Mouse (Mus musculus) embryo, embryonic 9.5 days (tissue): ENCODE results near the gene Wfdc5.

Experiments used
- DNase-seq: peaks from one replicate; pipeline ENCODE4 v3.0.0-alpha.2; 2017; ENCODE audit errors: extremely low spot score

The Wfdc5 gene

GRCm38 (mm10) chr2:164174649-164175395, 7.7 kb downstream of the Wfdc5 start:
- no peak for DNase-seq

DNA sequence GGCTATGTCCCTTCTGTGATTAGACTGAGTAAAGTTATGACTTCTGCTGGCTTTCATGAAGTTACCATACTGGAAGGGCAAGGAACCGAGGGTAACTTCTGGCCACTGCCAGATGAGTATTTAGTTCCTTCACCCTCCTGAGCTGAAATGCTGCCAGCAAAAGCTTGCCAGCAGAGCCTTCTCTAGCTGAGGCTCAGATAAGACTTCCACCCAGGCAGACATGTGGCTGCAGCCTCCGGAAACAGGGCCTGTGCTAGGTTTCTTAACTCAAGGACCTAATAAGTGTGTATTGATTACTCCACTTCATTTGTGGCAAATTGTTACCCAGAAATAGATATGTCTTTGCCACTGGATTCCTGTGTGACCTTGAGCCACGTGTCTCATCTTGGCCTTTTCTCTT, 9.1 kb downstream of the Wfdc5 start:
- no peak for DNase-seq

DNA sequence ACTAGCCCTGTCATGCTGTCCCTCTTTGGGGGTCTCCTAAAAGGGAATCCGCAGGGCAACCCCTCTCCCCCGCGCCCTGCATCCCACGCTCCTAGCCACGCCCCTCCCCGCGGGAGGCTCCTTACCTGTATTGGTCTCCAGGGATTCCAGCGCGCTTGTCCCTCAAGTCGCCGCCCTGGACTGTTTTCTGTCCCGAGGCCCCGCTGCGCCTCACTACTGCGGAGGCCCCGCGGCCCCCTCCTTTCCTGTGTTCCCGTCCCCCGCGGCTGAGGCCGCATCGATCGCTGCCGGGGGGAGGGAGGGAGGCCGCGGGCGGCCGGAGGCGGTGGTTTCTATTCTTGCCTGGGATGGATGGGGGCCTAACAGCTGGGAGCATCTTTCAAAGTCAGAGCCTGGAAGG, 11.6 kb downstream of the Wfdc5 start, which contains the start of gene Kcns1:
Gene Kcns1 (minus strand): TSS at position 212 of the 400 bp plus-strand sequence.
- DNase-seq = peak; percentile 8

DNA sequence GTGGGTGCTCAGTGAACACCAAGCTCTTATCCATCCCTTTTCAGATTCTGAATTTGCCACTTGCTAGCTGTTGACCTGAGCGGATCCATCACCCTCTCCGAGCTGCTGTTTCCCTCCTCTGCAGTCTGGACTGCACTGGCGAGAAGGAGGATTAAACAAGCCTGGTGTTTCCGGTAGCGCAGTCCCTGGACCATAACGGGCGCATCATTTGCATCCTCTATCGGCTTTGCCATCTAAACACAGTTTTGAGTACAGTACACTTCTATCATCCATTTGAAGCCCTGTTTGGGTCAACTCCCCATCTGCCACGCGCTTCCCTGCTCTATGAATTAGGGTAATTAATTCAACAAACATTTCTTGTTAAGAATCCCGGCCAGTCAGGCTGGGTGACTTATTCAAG, 12.2 kb downstream of the Wfdc5 start:
- peak; percentile 24 for DNase-seq

GRCm38 (mm10) chr2:164168571-164168946, 14.0 kb downstream of the Wfdc5 start:
- DNase-seq = no peak

- peak; percentile 27 for DNase-seq
Observed at GRCm38 (mm10) chr2:164167752-164168570, 14.6 kb downstream of the Wfdc5 start.

DNA sequence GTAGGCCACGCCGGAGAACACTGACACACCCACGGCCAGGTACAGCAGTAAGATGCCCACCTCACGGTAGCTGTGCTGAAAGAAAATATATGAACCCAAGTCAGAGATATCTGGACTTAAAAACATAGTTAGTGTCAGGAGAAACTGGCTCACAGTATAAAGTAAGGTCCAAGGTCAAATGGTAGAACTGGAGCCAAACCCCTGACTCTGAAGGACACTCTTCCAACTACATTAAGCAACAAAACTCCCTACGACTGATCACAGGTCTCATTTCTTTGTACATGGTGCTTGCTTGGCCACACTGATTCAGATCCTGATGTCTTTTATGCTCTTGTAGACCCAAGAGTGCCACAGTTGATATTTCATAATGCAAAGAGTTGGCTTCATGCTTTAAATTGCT, 17.6 kb downstream of the Wfdc5 start:
- DNase-seq = no peak

GRCm38 (mm10) chr2:164161515-164162055, 21.0 kb downstream of the Wfdc5 start:
- DNase-seq = no peak

DNA sequence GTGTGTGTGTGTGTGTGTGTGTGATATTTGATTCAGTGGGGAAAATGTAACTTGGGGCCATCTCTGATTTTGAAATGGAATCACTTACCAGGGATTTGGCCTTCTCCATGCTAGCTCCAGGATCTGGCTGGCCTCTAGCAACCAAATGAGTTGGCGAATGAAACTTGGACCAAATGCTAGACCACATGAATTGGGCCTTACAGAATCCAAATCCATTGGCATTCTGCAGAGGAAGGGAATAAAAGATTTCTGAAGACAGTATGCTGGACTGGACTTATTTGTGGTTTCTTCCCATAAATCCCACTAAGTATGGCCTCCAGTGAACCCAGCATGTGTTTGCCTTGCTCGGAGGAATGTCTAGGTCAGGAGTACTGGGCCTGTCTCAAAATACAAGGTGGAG, 23.7 kb downstream of the Wfdc5 start:
- DNase-seq = no peak

DNA sequence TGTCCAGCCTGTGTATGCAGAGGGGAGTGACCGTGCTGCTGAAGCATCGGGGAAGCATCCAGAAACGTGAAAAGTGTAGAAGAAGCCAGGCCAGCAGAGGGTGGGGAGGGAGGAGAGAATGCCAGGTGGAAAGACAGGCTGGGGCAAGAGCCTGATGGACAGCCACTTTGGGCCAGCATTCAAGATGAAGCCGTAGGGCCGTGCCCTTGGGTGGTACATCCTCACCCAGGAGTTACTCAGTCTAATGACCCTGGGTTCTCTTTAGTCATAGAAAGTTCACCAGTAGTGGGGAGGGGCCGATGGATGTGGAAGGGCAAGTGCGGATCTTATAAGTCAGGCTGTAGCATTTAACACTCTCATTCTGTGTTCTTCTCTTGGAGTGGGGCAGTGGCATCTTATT, 26.4 kb downstream of the Wfdc5 start:
- DNase-seq = no peak

- no peak for DNase-seq
Observed at GRCm38 (mm10) chr2:164154007-164154406, 28.5 kb downstream of the Wfdc5 start.

GRCm38 (mm10) chr2:164152341-164152740, 30.2 kb downstream of the Wfdc5 start:
- no peak for DNase-seq

- DNase-seq = peak; percentile 7
Observed at GRCm38 (mm10) chr2:164150086-164150760, 32.3 kb downstream of the Wfdc5 start.

- no peak for DNase-seq
Observed at GRCm38 (mm10) chr2:164146556-164146955, 36.0 kb downstream of the Wfdc5 start.

DNA sequence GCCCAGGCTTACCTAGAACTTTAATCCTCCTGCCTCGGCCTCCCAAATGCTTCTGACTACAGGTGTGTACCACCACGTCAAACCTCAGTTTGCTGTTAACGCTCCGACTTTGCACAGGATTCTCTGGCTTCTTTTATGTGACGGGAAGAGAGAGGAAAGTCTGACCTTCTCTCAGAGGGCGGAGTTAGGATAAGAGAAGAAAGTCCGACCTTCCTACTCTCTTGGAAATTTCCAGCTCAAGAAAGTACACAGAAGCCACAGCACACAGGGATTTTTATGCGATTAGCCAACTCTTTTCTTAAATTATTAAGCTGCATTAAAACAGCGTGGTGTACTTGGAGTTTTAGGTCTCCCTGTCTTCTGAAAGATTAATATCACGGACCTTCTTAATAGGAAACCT, 38.0 kb downstream of the Wfdc5 start:
- DNase-seq = no peak

DNA sequence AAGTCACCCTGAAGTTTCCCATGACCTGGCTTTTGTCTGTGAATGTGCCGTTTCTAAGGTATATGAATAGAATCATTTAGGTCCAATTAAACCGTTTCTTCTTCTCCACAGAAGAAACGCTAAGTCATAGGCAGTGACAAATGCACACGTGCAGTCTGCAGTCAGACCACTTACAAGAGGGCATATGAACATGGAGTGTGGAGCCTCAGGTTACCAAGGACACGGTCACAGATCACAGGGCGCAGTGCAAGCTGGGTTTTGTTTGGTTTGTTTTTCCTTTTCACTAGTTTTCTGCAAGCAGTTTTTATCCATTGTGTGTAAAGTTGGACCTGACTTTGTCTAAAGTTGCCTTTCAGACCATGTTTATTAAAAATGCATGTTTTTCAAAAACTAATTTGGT, 38.5 kb downstream of the Wfdc5 start:
- DNase-seq = no peak

DNA sequence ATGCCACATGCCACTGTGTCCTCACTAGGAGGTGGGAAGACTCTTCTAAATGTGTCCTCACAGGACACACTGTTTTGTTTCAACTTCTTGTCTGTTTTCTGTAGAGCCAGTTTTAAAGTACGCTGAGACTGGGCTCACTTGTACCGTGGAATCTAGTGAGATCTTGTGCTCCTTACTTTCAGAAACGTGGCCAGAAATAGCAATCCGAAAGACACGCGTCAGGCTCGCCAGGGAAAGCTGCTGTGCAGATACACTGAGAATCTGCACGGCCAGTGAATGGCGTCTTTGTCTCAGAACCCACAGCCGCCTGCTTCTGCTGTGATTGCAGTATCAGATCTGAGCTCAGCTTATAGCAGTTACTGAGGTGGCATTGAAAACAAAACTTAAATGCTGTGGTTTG, 40.5 kb downstream of the Wfdc5 start:
- peak; percentile 9 for DNase-seq

- DNase-seq = no peak
Observed at GRCm38 (mm10) chr2:164137754-164138153, 44.8 kb downstream of the Wfdc5 start.

GRCm38 (mm10) chr2:164136393-164136792, 46.1 kb downstream of the Wfdc5 start:
- no peak for DNase-seq

- DNase-seq = no peak
Observed at GRCm38 (mm10) chr2:164135367-164135766, 47.2 kb downstream of the Wfdc5 start.

DNA sequence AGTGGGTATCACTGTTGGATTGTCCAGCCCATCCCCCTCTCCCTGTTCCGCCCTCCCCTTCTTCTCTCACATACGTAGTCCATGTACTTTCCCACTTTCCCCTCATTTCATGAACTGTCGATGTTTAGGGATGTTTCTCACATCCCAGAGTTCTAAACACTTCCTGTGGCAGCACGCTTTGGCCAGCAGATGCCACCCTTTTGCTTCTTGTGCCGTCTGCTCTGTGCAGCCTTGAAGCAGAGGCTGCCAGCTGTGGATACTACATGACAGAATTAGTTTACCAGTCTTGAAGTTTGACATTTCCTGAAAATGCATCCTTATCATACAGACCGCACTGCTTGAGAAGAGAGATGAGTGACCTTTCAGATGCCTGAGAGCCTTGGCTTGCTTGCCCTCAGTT, 48.0 kb downstream of the Wfdc5 start:
- no peak for DNase-seq

DNA sequence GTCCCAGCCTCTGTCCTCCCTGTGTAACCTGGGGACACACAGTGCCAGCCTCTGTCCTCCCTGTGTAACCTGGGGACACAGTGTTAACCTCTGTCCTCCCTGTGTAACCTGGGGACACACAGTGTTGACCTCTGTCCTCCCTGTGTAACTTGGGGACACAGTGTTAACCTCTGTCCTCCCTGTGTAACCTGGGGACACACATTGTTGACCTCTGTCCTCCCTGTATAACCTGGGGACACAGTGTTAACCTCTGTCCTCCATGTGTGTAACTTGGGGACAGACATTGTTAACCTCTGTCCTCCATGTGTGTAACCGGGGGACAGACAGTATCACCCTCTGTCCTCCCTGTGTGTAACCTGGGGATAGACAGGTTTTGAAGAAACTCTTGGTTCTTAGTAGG, 51.0 kb downstream of the Wfdc5 start:
- DNase-seq = no peak
